Mouse (Mus musculus): ENCODE data around the gene Fmr1nb.
"Not testable (repeated sequence)": the region's sequence is repeated elsewhere in the genome, so short reads cannot be mapped to it uniquely, and the experiment has no call there.

The Fmr1nb gene

GRCm38 (mm10) chrX:68761606-68762005, at the start of gene Fmr1nb:
Gene Fmr1nb (plus strand): TSS chrX:68761839.
- DNase-seq (ENCODE audit: low spot score) = no peak

- no peak for DNase-seq (ENCODE audit: low spot score)
Observed at GRCm38 (mm10) chrX:68736902-68737301, 24.7 kb upstream of the Fmr1nb start.

- no peak for DNase-seq (ENCODE audit: low spot score)
Observed at GRCm38 (mm10) chrX:68740088-68740487, 21.6 kb upstream of the Fmr1nb start.

GRCm38 (mm10) chrX:68820449-68820848, 58.8 kb downstream of the Fmr1nb start:
- not testable (repeated sequence) for DNase-seq (ENCODE audit: low spot score)

DNA sequence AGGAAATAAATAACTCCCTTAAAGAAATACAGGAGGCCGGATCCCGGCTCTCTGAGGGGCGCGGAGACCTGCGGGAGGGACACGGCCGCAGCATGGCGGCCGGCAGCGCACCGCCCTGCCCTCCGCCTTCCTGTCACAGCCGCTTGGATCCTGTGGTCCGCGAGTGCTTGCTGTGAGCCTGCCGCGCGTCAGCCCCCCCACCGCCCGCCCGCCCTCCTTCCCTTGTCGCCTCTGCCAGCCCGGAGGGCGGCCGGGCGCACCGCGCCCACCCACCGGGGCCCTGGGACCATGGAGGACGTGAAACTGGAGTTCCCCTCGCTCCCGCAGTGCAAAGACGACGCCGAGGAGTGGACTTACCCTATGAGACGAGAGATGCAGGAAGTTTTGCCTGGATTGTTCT, 59.4 kb downstream of the Fmr1nb start, which contains the start of gene Gm14698:
Gm14698 (plus strand) TSS at position 35 of the 400 bp plus-strand sequence.
- not testable (repeated sequence) for DNase-seq (ENCODE audit: low spot score)

DNA sequence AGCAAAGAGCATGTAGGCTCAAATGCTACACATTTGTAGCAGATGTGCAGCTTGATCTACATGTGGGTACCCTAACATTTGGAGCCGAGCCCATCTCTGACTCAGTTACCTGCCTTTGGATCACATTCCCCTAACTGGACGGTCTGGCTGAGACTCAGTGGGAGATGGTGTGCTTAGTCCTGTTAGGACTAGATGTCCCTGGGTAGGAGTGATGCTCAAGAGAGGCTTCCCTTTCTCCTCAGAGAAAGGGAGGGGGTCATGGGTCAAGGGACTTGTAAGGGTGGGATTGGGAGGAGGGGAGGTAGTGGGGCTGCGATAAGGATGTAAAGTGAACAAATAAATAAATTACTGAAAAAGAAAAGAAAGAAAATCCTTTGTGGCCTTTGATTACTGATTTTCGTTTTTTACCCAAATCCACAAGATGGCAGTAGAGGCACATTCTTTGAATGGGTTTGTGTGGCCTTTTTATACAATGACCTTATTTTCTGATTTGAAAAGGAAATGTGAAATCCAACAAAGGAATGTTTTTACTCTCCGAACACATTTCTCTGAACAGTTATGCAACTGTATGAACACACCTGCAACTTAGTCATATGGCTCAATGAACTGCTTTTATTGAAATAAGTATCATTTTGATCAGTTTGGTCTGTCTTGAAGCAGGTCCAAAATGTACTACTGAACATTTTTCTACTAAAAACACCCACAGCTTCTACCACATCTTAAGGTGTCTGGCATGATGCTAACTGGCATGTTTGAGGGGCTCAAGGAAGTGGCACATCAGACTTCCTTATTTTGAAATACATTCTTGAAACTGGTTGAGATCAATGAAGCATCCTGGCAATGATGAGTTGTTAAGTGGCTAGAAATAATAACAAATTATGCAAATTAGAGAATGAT, 78.2 kb downstream of the Fmr1nb start:
- no peak for DNase-seq (ENCODE audit: low spot score)
